Mouse (Mus musculus): Measurements from ENCODE around the gene Anapc15. TPM values are rescaled to one million over a fixed set of nuclear protein-coding genes. Genes with fewer than 3 reads are reported as not detected.
"Not testable (repeated sequence)": the region's sequence is repeated elsewhere in the genome, so short reads cannot be mapped to it uniquely, and the experiment has no call there.

Anapc15 gene
- total RNA-seq, 1 experiment, result 123 TPM

- Histone ChIP-seq H3K36me3 (ENCODE audit: control insufficient read depth, insufficient read depth, low read length, poor library complexity, severe bottlenecking) (peaks cover 2% of the 10 kb centered on the region; the same call in 1 of the 2 replicates), H3K9me3 (ENCODE audit: control insufficient read depth, insufficient read depth, low read depth, low read length) (no peaks in the 10 kb centered on the region), H3K4me1 (ENCODE audit: control insufficient read depth in 2 of 2, insufficient read depth in 2 of 2, low read length in 2 of 2, poor library complexity in 1 of 2) (peaks cover 0 to 12% of the 10 kb centered on the region in 2 experiments; a peak in 2 of 4 replicates), H3K9ac (ENCODE audit: insufficient read depth, low read depth, low read length, poor library complexity, severe bottlenecking) (no peak overlapping the region), H3K27ac (ENCODE audit: insufficient read depth, low read depth, low read length, poor library complexity, severe bottlenecking) (no peak overlapping the region), H3K4me3 (ENCODE audit: insufficient read depth in 1 of 2, low read depth in 1 of 2, low read length in 2 of 2, poor library complexity in 1 of 2, severe bottlenecking in 1 of 2) (no peak overlapping the region)
- no peak for TF ChIP-seq MAFK (IDR thresholded peaks at IDR 0.05; ENCODE audit: insufficient read depth, low read depth, low read length)
- TF ChIP-seq HCFC1 (IDR thresholded peaks at IDR 0.05; ENCODE audit: borderline replicate concordance, insufficient read depth, low read length), result no peak
- DNase-seq (ENCODE audit: low read depth, low spot score), result no peak
- in situ Hi-C loops (cut with MboI; ENCODE audit: low sequenced_read_pairs in 2 of 2, unreplicated experiment in 2 of 2), result no loop called here
Observed at GRCm38 (mm10) chr7:101936996-101937395, 73.5 kb downstream of the Anapc15 start.

GRCm38 (mm10) chr7:101937569-101937968 lies 74.1 kb downstream of the Anapc15 start:
- no peak for DNase-seq (ENCODE audit: low read depth, low spot score)
- H3K9ac ChIP-seq (ENCODE audit: insufficient read depth, low read depth, low read length, poor library complexity, severe bottlenecking), result no peak overlapping the region
- no peak overlapping the region for H3K27ac ChIP-seq (ENCODE audit: insufficient read depth, low read depth, low read length, poor library complexity, severe bottlenecking)
- H3K4me3 ChIP-seq (ENCODE audit: insufficient read depth in 1 of 2, low read depth in 1 of 2, low read length in 2 of 2, poor library complexity in 1 of 2, severe bottlenecking in 1 of 2), result no peak overlapping the region
- peaks cover 0 to 15% of the 10 kb centered on the region in 2 experiments; a peak in 2 of 4 replicates for H3K4me1 ChIP-seq (ENCODE audit: control insufficient read depth in 2 of 2, insufficient read depth in 2 of 2, low read length in 2 of 2, poor library complexity in 1 of 2)
- in situ Hi-C loops (cut with MboI; ENCODE audit: low sequenced_read_pairs in 2 of 2, unreplicated experiment in 2 of 2), result no loop called here
- TF ChIP-seq ZNF384 (IDR thresholded peaks at IDR 0.05; ENCODE audit: low read depth, low read length), result no peak
- TF ChIP-seq MAFK (IDR thresholded peaks at IDR 0.05; ENCODE audit: insufficient read depth, low read depth, low read length), result no peak
- no peak for TF ChIP-seq ZC3H11A (IDR thresholded peaks at IDR 0.05; ENCODE audit: borderline replicate concordance, low read depth, low read length)
- no peak for TF ChIP-seq HCFC1 (IDR thresholded peaks at IDR 0.05; ENCODE audit: borderline replicate concordance, insufficient read depth, low read length)
- no peak for TF ChIP-seq CHD2 (IDR thresholded peaks at IDR 0.05; ENCODE audit: low read depth, low read length)
- no peaks in the 10 kb centered on the region for H3K9me3 ChIP-seq (ENCODE audit: control insufficient read depth, insufficient read depth, low read depth, low read length)
- peaks cover 2% of the 10 kb centered on the region; the same call in 1 of the 2 replicates for H3K36me3 ChIP-seq (ENCODE audit: control insufficient read depth, insufficient read depth, low read length, poor library complexity, severe bottlenecking)

GRCm38 (mm10) chr7:101938348-101938747 lies 74.8 kb downstream of the Anapc15 start:
- no peak overlapping the region for H3K4me3 ChIP-seq (ENCODE audit: insufficient read depth in 1 of 2, low read depth in 1 of 2, low read length in 2 of 2, poor library complexity in 1 of 2, severe bottlenecking in 1 of 2)
- TF ChIP-seq MAFK (IDR thresholded peaks at IDR 0.05; ENCODE audit: insufficient read depth, low read depth, low read length), result no peak
- TF ChIP-seq CHD2 (IDR thresholded peaks at IDR 0.05; ENCODE audit: low read depth, low read length), result no peak
- no peak for DNase-seq (ENCODE audit: low read depth, low spot score)
- H3K27ac ChIP-seq (ENCODE audit: insufficient read depth, low read depth, low read length, poor library complexity, severe bottlenecking), result no peak overlapping the region
- peaks cover 0 to 15% of the 10 kb centered on the region in 2 experiments; a peak in 2 of 4 replicates for H3K4me1 ChIP-seq (ENCODE audit: control insufficient read depth in 2 of 2, insufficient read depth in 2 of 2, low read length in 2 of 2, poor library complexity in 1 of 2)
- no peak overlapping the region for H3K9ac ChIP-seq (ENCODE audit: insufficient read depth, low read depth, low read length, poor library complexity, severe bottlenecking)
- H3K9me3 ChIP-seq (ENCODE audit: control insufficient read depth, insufficient read depth, low read depth, low read length), result no peaks in the 10 kb centered on the region
- H3K36me3 ChIP-seq (ENCODE audit: control insufficient read depth, insufficient read depth, low read length, poor library complexity, severe bottlenecking), result peaks cover 2% of the 10 kb centered on the region; the same call in 1 of the 2 replicates
- in situ Hi-C loops (cut with MboI; ENCODE audit: low sequenced_read_pairs in 2 of 2, unreplicated experiment in 2 of 2), result no loop called here

GRCm38 (mm10) chr7:101939758-101940157 lies 76.2 kb downstream of the Anapc15 start:
- Histone ChIP-seq H3K4me1 (ENCODE audit: control insufficient read depth in 2 of 2, insufficient read depth in 2 of 2, low read length in 2 of 2, poor library complexity in 1 of 2) (peaks cover 0 to 15% of the 10 kb centered on the region in 2 experiments; a peak in 2 of 4 replicates), H3K9me3 (ENCODE audit: control insufficient read depth, insufficient read depth, low read depth, low read length) (no peaks in the 10 kb centered on the region), H3K4me3 (ENCODE audit: insufficient read depth in 1 of 2, low read depth in 1 of 2, low read length in 2 of 2, poor library complexity in 1 of 2, severe bottlenecking in 1 of 2) (no peak overlapping the region), H3K9ac (ENCODE audit: insufficient read depth, low read depth, low read length, poor library complexity, severe bottlenecking) (no peak overlapping the region), H3K36me3 (ENCODE audit: control insufficient read depth, insufficient read depth, low read length, poor library complexity, severe bottlenecking) (peaks cover 2% of the 10 kb centered on the region; the same call in 1 of the 2 replicates), H3K27ac (ENCODE audit: insufficient read depth, low read depth, low read length, poor library complexity, severe bottlenecking) (no peak overlapping the region)
- TF ChIP-seq ZC3H11A (IDR thresholded peaks at IDR 0.05; ENCODE audit: borderline replicate concordance, low read depth, low read length), result no peak
- no peak for TF ChIP-seq CHD2 (IDR thresholded peaks at IDR 0.05; ENCODE audit: low read depth, low read length)
- no peak for TF ChIP-seq HCFC1 (IDR thresholded peaks at IDR 0.05; ENCODE audit: borderline replicate concordance, insufficient read depth, low read length)
- TF ChIP-seq ZNF384 (IDR thresholded peaks at IDR 0.05; ENCODE audit: low read depth, low read length), result no peak
- no peak for TF ChIP-seq MAFK (IDR thresholded peaks at IDR 0.05; ENCODE audit: insufficient read depth, low read depth, low read length)
- DNase-seq (ENCODE audit: low read depth, low spot score), result no peak
- in situ Hi-C loops (cut with MboI; ENCODE audit: low sequenced_read_pairs in 2 of 2, unreplicated experiment in 2 of 2), result no loop called here

GRCm38 (mm10) chr7:101949008-101949407 lies 85.5 kb downstream of the Anapc15 start:
- H3K9ac ChIP-seq (ENCODE audit: insufficient read depth, low read depth, low read length, poor library complexity, severe bottlenecking); H3K36me3 ChIP-seq (ENCODE audit: control insufficient read depth, insufficient read depth, low read length, poor library complexity, severe bottlenecking); H3K4me3 ChIP-seq (ENCODE audit: insufficient read depth in 1 of 2, low read depth in 1 of 2, low read length in 2 of 2, poor library complexity in 1 of 2, severe bottlenecking in 1 of 2); H3K27ac ChIP-seq (ENCODE audit: insufficient read depth, low read depth, low read length, poor library complexity, severe bottlenecking); H3K9me3 ChIP-seq (ENCODE audit: control insufficient read depth, insufficient read depth, low read depth, low read length); H3K4me1 ChIP-seq (ENCODE audit: control insufficient read depth in 2 of 2, insufficient read depth in 2 of 2, low read length in 2 of 2, poor library complexity in 1 of 2); DNase-seq (ENCODE audit: low read depth, low spot score); in situ Hi-C loops (cut with MboI; ENCODE audit: low sequenced_read_pairs in 2 of 2, unreplicated experiment in 2 of 2): not testable (repeated sequence)

Other genes with a start within 250 kb of the Anapc15 start
- gene Clpb, start 200.1 kb upstream of the Anapc15 start, total RNA-seq (2012; rRNA removed), result 197 and 338 TPM in 2 replicates
- gene Phox2a, start 45.4 kb upstream of the Anapc15 start, total RNA-seq (2012; rRNA removed), result 1.1 and 1.3 TPM in 2 replicates
- 57.1 and 71.4 TPM in 2 replicates for gene Inppl1, start 25.5 kb upstream of the Anapc15 start, total RNA-seq (2012; rRNA removed)
- gene Folr2, start 6.5 kb upstream of the Anapc15 start, total RNA-seq (2012; rRNA removed), result 4.2 and 4.3 TPM in 2 replicates
- gene Folr1, start 7.1 kb downstream of the Anapc15 start, total RNA-seq (2012; rRNA removed), result 536 and 562 TPM in 2 replicates
- gene Lamtor1, start 42.2 kb downstream of the Anapc15 start, total RNA-seq (2012; rRNA removed), result 90.8 and 106 TPM in 2 replicates
- 1.9 and 3.0 TPM in 2 replicates for gene Tomt, start 42.6 kb downstream of the Anapc15 start, total RNA-seq (2012; rRNA removed)
- 2.6 TPM in 2 replicates for gene Lrrc51, start 70.2 kb downstream of the Anapc15 start, total RNA-seq (2012; rRNA removed)
- 91.0 and 95.6 TPM in 2 replicates for gene Numa1, start 70.4 kb downstream of the Anapc15 start, total RNA-seq (2012; rRNA removed)
- 11.0 and 15.0 TPM in 2 replicates for gene Il18bp, start 155.0 kb downstream of the Anapc15 start, total RNA-seq (2012; rRNA removed)
- gene Rnf121, start 201.8 kb downstream of the Anapc15 start, total RNA-seq (2012; rRNA removed), result 45.7 and 60.8 TPM in 2 replicates
- 32.2 and 43.6 TPM in 2 replicates for gene Xndc1, start 201.8 kb downstream of the Anapc15 start, total RNA-seq (2012; rRNA removed)
- gene Xntrpc, start 202.0 kb downstream of the Anapc15 start, total RNA-seq (2012; rRNA removed), result 0.76 and 1.1 TPM in 2 replicates
- gene Trpc2, start 219.4 kb downstream of the Anapc15 start, total RNA-seq (2012; rRNA removed), result 0.36 and 1.3 TPM in 2 replicates
- 0.45 and 0.90 TPM in 2 replicates for gene Art1, start 238.0 kb downstream of the Anapc15 start, total RNA-seq (2012; rRNA removed)
- 2.6 and 3.2 TPM in 2 replicates for gene Art5, start 245.8 kb downstream of the Anapc15 start, total RNA-seq (2012; rRNA removed)